Mouse (Mus musculus) embryonic facial prominence, embryonic 10.5 days (tissue): ENCODE results near the gene Stk16. TPM values are rescaled to one million over a fixed set of nuclear protein-coding genes. Genes with fewer than 3 reads are reported as not detected.

Experiments used
- DNase-seq: peaks from one replicate; pipeline ENCODE4 v3.0.0-alpha.2; 2017; ENCODE audit warnings: low spot score
- H3K27ac ChIP-seq: fragments of 300-500 bp; sonication (generic); replicated peaks from 2 replicates; pipeline ENCODE4 v1.5.1; 2016; ENCODE audit warnings: mild to moderate bottlenecking
- H3K27me3 ChIP-seq: fragments of 300-500 bp; sonication (generic); replicated peaks from 2 replicates; pipeline ENCODE4 v1.6.1; 2016; ENCODE audit warnings: low read depth, mild to moderate bottlenecking; ENCODE audit not compliant: poor library complexity, severe bottlenecking
- H3K36me3 ChIP-seq: fragments of 300-500 bp; sonication (generic); replicated peaks from 2 replicates; pipeline ENCODE4 v1.6.1; 2016; ENCODE audit warnings: mild to moderate bottlenecking, moderate library complexity
- H3K4me1 ChIP-seq: fragments of 300-500 bp; sonication (generic); 2 replicates; pipeline ENCODE4 v1.6.1; 2016
- H3K4me3 ChIP-seq: fragments of 300-500 bp; sonication (generic); 2 replicates; pipeline ENCODE4 v1.5.1; 2016; ENCODE audit warnings: mild to moderate bottlenecking, moderate library complexity
- H3K9me3 ChIP-seq: fragments of 300-500 bp; sonication (generic); 2 replicates; pipeline ENCODE4 v1.6.1; 2016; ENCODE audit warnings: mild to moderate bottlenecking
- WGBS: fragments of 180-500 bp; shearing (Covaris S2); methylation state at CpG from one replicate; pipeline ENCODE4 v1.1.7; 2016; 5-methylcytosine and 5-hydroxymethylcytosine counted together
- polyA plus RNA-seq: library from polyadenylated mRNA; unstranded; fragments of >200 nt; fragmentation: Nextera tagmentation; extraction: Ambion mirVana; gene quantifications from 2 replicates; pipeline ENCODE4 v1.2.1, GENCODE M21; 2016

Stk16 gene
- polyA plus RNA-seq, 1 experiment from 2014 or later = 145 TPM

- Histone ChIP-seq H3K27me3 (no peaks in the 10 kb centered on the region), H3K9me3 (no peaks in the 10 kb centered on the region), H3K4me3 (peak overlapping the region; percentile 87; the same call in 1 of the 2 replicates), H3K27ac (no peak overlapping the region), H3K36me3 (peaks cover 38% of the 10 kb centered on the region), H3K4me1 (peaks cover 31% of the 10 kb centered on the region)
- WGBS = 72% methylated on average over 2 of the region's 2 CpGs
- no peak for DNase-seq
Observed at GRCm38 (mm10) chr1:75190577-75190976, 20.1 kb upstream of the Stk16 start.

GRCm38 (mm10) chr1:75191258-75191621 lies 19.4 kb upstream of the Stk16 start:
- Histone ChIP-seq H3K9me3 (no peaks in the 10 kb centered on the region), H3K4me1 (peaks cover 31% of the 10 kb centered on the region), H3K4me3 (peak overlapping the region; percentile 87), H3K36me3 (peaks cover 38% of the 10 kb centered on the region), H3K27me3 (no peaks in the 10 kb centered on the region), H3K27ac (peak overlapping the region; percentile 89)
- WGBS = 43% methylated on average over 5 of the region's 5 CpGs
- no peak for DNase-seq

- no peaks in the 10 kb centered on the region for H3K27me3 ChIP-seq
- peak within 1 kb of the TSS; percentile 89 for H3K27ac ChIP-seq
- under 1% methylated on average over 56 of the region's 56 CpGs for WGBS
- H3K4me1 ChIP-seq = peaks cover 31% of the 10 kb centered on the region
- H3K36me3 ChIP-seq = peaks cover 38% of the 10 kb centered on the region
- DNase-seq = peak; percentile 96
- H3K9me3 ChIP-seq = no peaks in the 10 kb centered on the region
- H3K4me3 ChIP-seq = peak within 1 kb of the TSS; percentile 87
Observed at GRCm38 (mm10) chr1:75191622-75192402, 18.8 kb upstream of the Stk16 start, which contains the start of the genes Ankzf1 and Atg9a. Gene Ankzf1 (plus strand): TSS chr1:75192151. Gene Atg9a (minus strand): TSS chr1:75192196.

GRCm38 (mm10) chr1:75192452-75192851 lies 18.2 kb upstream of the Stk16 start:
- H3K4me3 ChIP-seq = peak overlapping the region; percentile 87
- H3K9me3 ChIP-seq = no peaks in the 10 kb centered on the region
- peaks cover 38% of the 10 kb centered on the region for H3K36me3 ChIP-seq
- H3K27ac ChIP-seq = peak overlapping the region; percentile 89
- no peaks in the 10 kb centered on the region for H3K27me3 ChIP-seq
- peaks cover 31% of the 10 kb centered on the region for H3K4me1 ChIP-seq
- DNase-seq = peak; percentile 46
- WGBS = 1% methylated on average over 19 of the region's 19 CpGs

GRCm38 (mm10) chr1:75201236-75201635 lies 9.4 kb upstream of the Stk16 start:
- Histone ChIP-seq H3K27ac (no peak overlapping the region), H3K4me3 (no peak overlapping the region), H3K27me3 (no peaks in the 10 kb centered on the region), H3K36me3 (peaks cover 41% of the 10 kb centered on the region), H3K9me3 (no peaks in the 10 kb centered on the region), H3K4me1 (no peaks in the 10 kb centered on the region)
- 91% methylated on average over 1 of the region's 1 CpGs for WGBS
- no peak for DNase-seq

GRCm38 (mm10) chr1:75208967-75209678 lies 1.5 kb upstream of the Stk16 start:
- Histone ChIP-seq H3K27me3 (peaks cover 17% of the 10 kb centered on the region; the same call in 1 of the 2 replicates), H3K27ac (peak overlapping the region; percentile 27; the same call in 1 of the 2 replicates), H3K9me3 (no peaks in the 10 kb centered on the region), H3K4me1 (peaks cover 42% of the 10 kb centered on the region), H3K36me3 (peaks cover 25% of the 10 kb centered on the region), H3K4me3 (peak overlapping the region; percentile 82)
- DNase-seq = peak; percentile 40
- WGBS = 12% methylated on average over 34 of the region's 34 CpGs

GRCm38 (mm10) chr1:75211141-75211708 lies 587 bp downstream of the Stk16 start:
- H3K27ac ChIP-seq = peak overlapping the region; percentile 89
- peaks cover 45% of the 10 kb centered on the region for H3K36me3 ChIP-seq
- H3K4me3 ChIP-seq = peak overlapping the region; percentile 82
- H3K4me1 ChIP-seq = peaks cover 42% of the 10 kb centered on the region
- H3K9me3 ChIP-seq = no peaks in the 10 kb centered on the region
- no peak for DNase-seq
- peaks cover 28% of the 10 kb centered on the region for H3K27me3 ChIP-seq
- 14% methylated on average over 17 of the region's 17 CpGs for WGBS

- no peak for DNase-seq
- Histone ChIP-seq H3K4me1 (peaks cover 45% of the 10 kb centered on the region), H3K4me3 (peak overlapping the region; percentile 82), H3K27ac (no peak overlapping the region), H3K9me3 (no peaks in the 10 kb centered on the region), H3K36me3 (peaks cover 45% of the 10 kb centered on the region), H3K27me3 (peaks cover 41% of the 10 kb centered on the region)
- 73% methylated on average over 4 of the region's 4 CpGs for WGBS
Observed at GRCm38 (mm10) chr1:75212542-75212941, 1.9 kb downstream of the Stk16 start.

GRCm38 (mm10) chr1:75213096-75213495 lies 2.5 kb downstream of the Stk16 start:
- Histone ChIP-seq H3K27me3 (peaks cover 45% of the 10 kb centered on the region), H3K36me3 (peaks cover 45% of the 10 kb centered on the region), H3K9me3 (no peaks in the 10 kb centered on the region), H3K4me3 (no peak overlapping the region), H3K27ac (no peak overlapping the region), H3K4me1 (peaks cover 49% of the 10 kb centered on the region)
- DNase-seq = no peak
- WGBS = 93% methylated on average over 7 of the region's 7 CpGs

- peaks cover 51% of the 10 kb centered on the region for H3K4me1 ChIP-seq
- WGBS = 83% methylated on average over 2 of the region's 2 CpGs
Observed at GRCm38 (mm10) chr1:75214442-75214841, 3.8 kb downstream of the Stk16 start.

GRCm38 (mm10) chr1:75214886-75215285 lies 4.2 kb downstream of the Stk16 start:
- Histone ChIP-seq H3K27ac (no peak overlapping the region), H3K9me3 (no peaks in the 10 kb centered on the region), H3K4me3 (no peak overlapping the region), H3K36me3 (peaks cover 45% of the 10 kb centered on the region), H3K4me1 (peaks cover 51% of the 10 kb centered on the region), H3K27me3 (peaks cover 48% of the 10 kb centered on the region)
- no peak for DNase-seq
- 80% methylated on average over 5 of the region's 5 CpGs for WGBS

More at GRCm38 (mm10) chr1:75214442-75214841, 3.8 kb downstream of the Stk16 start:
- no peak for DNase-seq
- H3K9me3 ChIP-seq = no peaks in the 10 kb centered on the region
- peaks cover 46% of the 10 kb centered on the region for H3K27me3 ChIP-seq
- H3K36me3 ChIP-seq = peaks cover 45% of the 10 kb centered on the region
- no peak overlapping the region for H3K27ac ChIP-seq
- H3K4me3 ChIP-seq = no peak overlapping the region

- Histone ChIP-seq H3K27ac (no peak overlapping the region), H3K4me1 (peaks cover 46% of the 10 kb centered on the region), H3K27me3 (peaks cover 57% of the 10 kb centered on the region), H3K36me3 (peaks cover 45% of the 10 kb centered on the region), H3K4me3 (no peak overlapping the region), H3K9me3 (no peaks in the 10 kb centered on the region)
- DNase-seq = no peak
- 92% methylated on average over 9 of the region's 9 CpGs for WGBS
Observed at GRCm38 (mm10) chr1:75215785-75216184, 5.1 kb downstream of the Stk16 start.
